Mouse (Mus musculus) liver, embryonic 11.5 days (tissue): Measurements from ENCODE around the gene Ccdc86. TPM values are rescaled to one million over a fixed set of nuclear protein-coding genes. Genes with fewer than 3 reads are reported as not detected.

Experiments used
- ATAC-seq: fragments of 200-750 bp; cut with Nextera tagmentation; replicated peaks from 2 replicates; pipeline ENCODE4 v1.8.0; 2017; ENCODE audit warnings: moderate number of reproducible peaks, mild to moderate bottlenecking, moderate TSS enrichment, moderate library complexity; ENCODE audit not compliant: low FRiP score
- DNase-seq: peaks from one replicate; pipeline ENCODE4 v3.0.0-alpha.2; 2017; ENCODE audit warnings: low spot score
- H3K27ac ChIP-seq: fragments of 300-500 bp; sonication (generic); 2 replicates; pipeline ENCODE4 v1.5.1; 2014; ENCODE audit warnings: mild to moderate bottlenecking, low read depth, low read length, control low read depth
- H3K27me3 ChIP-seq: fragments of 300-500 bp; sonication (generic); replicated peaks from 2 replicates; pipeline ENCODE4 v1.6.1; 2014; ENCODE audit warnings: low read length, mixed read lengths; ENCODE audit not compliant: control insufficient read depth, insufficient read depth
- H3K36me3 ChIP-seq: fragments of 300-500 bp; sonication (generic); 2 replicates; pipeline ENCODE4 v1.6.1; 2014; ENCODE audit warnings: mild to moderate bottlenecking, low read length, moderate library complexity, mixed read lengths; ENCODE audit not compliant: control insufficient read depth, insufficient read depth
- H3K4me1 ChIP-seq: fragments of 300-500 bp; sonication (generic); replicated peaks from 2 replicates; pipeline ENCODE4 v1.6.1; 2014; ENCODE audit warnings: low read length, mixed read lengths; ENCODE audit not compliant: control insufficient read depth, insufficient read depth
- H3K4me2 ChIP-seq: fragments of 300-500 bp; sonication (generic); 2 replicates; pipeline ENCODE4 v1.6.1; 2014; ENCODE audit warnings: mild to moderate bottlenecking, control low read depth, moderate library complexity
- H3K4me3 ChIP-seq: fragments of 300-500 bp; sonication (generic); 2 replicates; pipeline ENCODE4 v1.5.1; 2014; ENCODE audit warnings: low read depth, low read length, control low read depth
- H3K9ac ChIP-seq: fragments of 300-500 bp; sonication (generic); 2 replicates; pipeline ENCODE4 v1.6.1; 2014; ENCODE audit warnings: low read depth, low read length, control low read depth
- H3K9me3 ChIP-seq: fragments of 300-500 bp; sonication (generic); 2 replicates; pipeline ENCODE4 v1.6.1; 2016; ENCODE audit warnings: low read length, inconsistent platforms, mixed read lengths; ENCODE audit not compliant: control insufficient read depth
- WGBS: fragments of 180-500 bp; shearing (Covaris S2); extraction: QIAGEN DNeasy Blood & Tissue Kit; methylation state at CpG from one replicate; pipeline ENCODE4 v1.1.7; 2014; 5-methylcytosine and 5-hydroxymethylcytosine counted together
- polyA plus RNA-seq: library from polyadenylated mRNA; unstranded; fragments of >200 nt; fragmentation: Nextera tagmentation; extraction: Ambion mirVana; gene quantifications from 2 replicates; pipeline ENCODE4 v1.2.1, GENCODE M21; 2014

The Ccdc86 gene
- polyA plus RNA-seq, 1 experiment from 2014 or later: 46.0 TPM

- WGBS: 8% methylated on average over 18 of the region's 18 CpGs
- H3K9me3 ChIP-seq: no peaks in the 10 kb centered on the region
- peak overlapping the region; percentile 15; the same call in 1 of the 2 replicates for H3K4me3 ChIP-seq
- H3K9ac ChIP-seq: no peak overlapping the region
- H3K36me3 ChIP-seq: no peaks in the 10 kb centered on the region
- ATAC-seq (peak; percentile 61), DNase-seq (peak; percentile 73)
- no peaks in the 10 kb centered on the region for H3K4me1 ChIP-seq
- no peak overlapping the region for H3K27ac ChIP-seq
- H3K27me3 ChIP-seq: no peaks in the 10 kb centered on the region
- H3K4me2 ChIP-seq: peak overlapping the region; percentile 13
Measured at GRCm38 (mm10) chr19:10979184-10980168, 30.4 kb upstream of the Ccdc86 start.

GRCm38 (mm10) chr19:10976318-10976717, 27.3 kb upstream of the Ccdc86 start:
- Histone ChIP-seq H3K4me1 (no peaks in the 10 kb centered on the region), H3K27ac (no peak overlapping the region), H3K9ac (no peak overlapping the region), H3K9me3 (no peaks in the 10 kb centered on the region), H3K4me2 (no peak overlapping the region), H3K36me3 (no peaks in the 10 kb centered on the region), H3K27me3 (no peaks in the 10 kb centered on the region), H3K4me3 (no peak overlapping the region)
- WGBS: 39% methylated on average over 4 of the region's 4 CpGs
- DNase-seq (no peak), ATAC-seq (no peak)

- no peak for ATAC-seq
- H3K36me3 ChIP-seq: no peaks in the 10 kb centered on the region
Measured at GRCm38 (mm10) chr19:10975187-10975586, 26.1 kb upstream of the Ccdc86 start.

GRCm38 (mm10) chr19:10974238-10974865, 25.3 kb upstream of the Ccdc86 start, which contains the start of gene Ms4a10:
Gene Ms4a10 (minus strand): TSS chr19:10974670.
- Histone ChIP-seq H3K9ac (no peak within 1 kb of the TSS), H3K27ac (no peak within 1 kb of the TSS), H3K9me3 (no peaks in the 10 kb centered on the region), H3K27me3 (no peaks in the 10 kb centered on the region), H3K4me2 (no peak within 1 kb of the TSS), H3K4me3 (no peak within 1 kb of the TSS), H3K4me1 (no peaks in the 10 kb centered on the region), H3K36me3 (no peaks in the 10 kb centered on the region)
- ATAC-seq: no peak
- 38% methylated on average over 4 of the region's 4 CpGs for WGBS
- no peak for DNase-seq

More at GRCm38 (mm10) chr19:10975187-10975586, 26.1 kb upstream of the Ccdc86 start:
- no peak overlapping the region for H3K27ac ChIP-seq
- no peak overlapping the region for H3K4me3 ChIP-seq
- no peaks in the 10 kb centered on the region for H3K27me3 ChIP-seq
- no peak overlapping the region for H3K4me2 ChIP-seq
- no peaks in the 10 kb centered on the region for H3K4me1 ChIP-seq
- DNase-seq: no peak
- H3K9me3 ChIP-seq: no peaks in the 10 kb centered on the region
- 71% methylated on average over 2 of the region's 2 CpGs for WGBS
- no peak overlapping the region for H3K9ac ChIP-seq

- DNase-seq (no peak), ATAC-seq (no peak)
- H3K9ac ChIP-seq: no peak overlapping the region
- H3K4me3 ChIP-seq: no peak overlapping the region
- no peak overlapping the region for H3K27ac ChIP-seq
- H3K27me3 ChIP-seq: no peaks in the 10 kb centered on the region
- 68% methylated on average over 2 of the region's 2 CpGs for WGBS
- H3K4me1 ChIP-seq: no peaks in the 10 kb centered on the region
- H3K9me3 ChIP-seq: no peaks in the 10 kb centered on the region
- no peak overlapping the region for H3K4me2 ChIP-seq
- H3K36me3 ChIP-seq: no peaks in the 10 kb centered on the region
Measured at GRCm38 (mm10) chr19:10973187-10973586, 24.1 kb upstream of the Ccdc86 start.

- no peak for ATAC-seq
- no peaks in the 10 kb centered on the region for H3K9me3 ChIP-seq
- 79% methylated on average over 3 of the region's 3 CpGs for WGBS
Measured at GRCm38 (mm10) chr19:10972660-10973059, 23.6 kb upstream of the Ccdc86 start.

GRCm38 (mm10) chr19:10970457-10970856, 21.4 kb upstream of the Ccdc86 start:
- H3K4me3 ChIP-seq: no peak overlapping the region
- H3K27ac ChIP-seq: no peak overlapping the region
- no peak for ATAC-seq
- no peaks in the 10 kb centered on the region for H3K36me3 ChIP-seq
- WGBS: 25% methylated on average over 3 of the region's 3 CpGs
- no peaks in the 10 kb centered on the region; the same call in 1 of the 2 replicates for H3K4me1 ChIP-seq
- H3K9ac ChIP-seq: no peak overlapping the region
- DNase-seq: no peak
- H3K4me2 ChIP-seq: no peak overlapping the region
- no peaks in the 10 kb centered on the region for H3K27me3 ChIP-seq
- no peaks in the 10 kb centered on the region for H3K9me3 ChIP-seq

More at GRCm38 (mm10) chr19:10972660-10973059, 23.6 kb upstream of the Ccdc86 start:
- Histone ChIP-seq H3K27ac (no peak overlapping the region), H3K36me3 (no peaks in the 10 kb centered on the region), H3K4me1 (no peaks in the 10 kb centered on the region), H3K9ac (no peak overlapping the region), H3K4me3 (no peak overlapping the region), H3K27me3 (no peaks in the 10 kb centered on the region), H3K4me2 (no peak overlapping the region)
- DNase-seq: no peak

GRCm38 (mm10) chr19:10968578-10968977, 19.5 kb upstream of the Ccdc86 start:
- ATAC-seq (no peak), DNase-seq (no peak)
- Histone ChIP-seq H3K9me3 (no peaks in the 10 kb centered on the region), H3K27me3 (no peaks in the 10 kb centered on the region), H3K9ac (no peak overlapping the region), H3K4me1 (no peaks in the 10 kb centered on the region; the same call in 1 of the 2 replicates), H3K27ac (no peak overlapping the region), H3K4me3 (no peak overlapping the region), H3K4me2 (no peak overlapping the region), H3K36me3 (no peaks in the 10 kb centered on the region)
- WGBS: 88% methylated on average over 7 of the region's 7 CpGs
